Mouse (Mus musculus) spleen, adult 2 months (tissue): ENCODE data around the gene Efcc1.

Experiments
- CTCF ChIP-seq: fragments of 200-500 bp; IDR thresholded peaks from 2 replicates; pipeline ENCODE4 v1.5.1; 2011; ENCODE audit warnings: mild to moderate bottlenecking, inconsistent platforms; ENCODE audit not compliant: insufficient read depth, insufficient read length, insufficient replicate concordance; ENCODE audit errors: extremely low read depth
- POLR2A ChIP-seq: fragments of 200-500 bp; IDR thresholded peaks from 2 replicates; pipeline ENCODE4 v1.6.1; 2011; ENCODE audit warnings: low read depth, low read length, inconsistent platforms

- TF ChIP-seq CTCF (no peak), POLR2A (no peak)
Measured at GRCm38 (mm10) chr6:87796251-87796880, 65.7 kb downstream of the Efcc1 start.
